Mouse (Mus musculus) MEL (cell line): ENCODE measurements at regions not wholly inside any gene's neighbourhood (a gene's known extent, or its start where the extent isn't known, plus 50 kb on each side); places are given as distances from the start of the nearest gene placed in this dataset.

ENCODE experiments used
- CTCF ChIP-seq, 3 experiments: IDR thresholded peaks in 2 of 3; conservative IDR thresholded peaks in 1 of 3; 2 replicates each; pipeline ENCODE4 v1.5.1; 2011 to 2012; ENCODE audit warnings: low read length in 3 of 3, low read depth in 2 of 3, mild to moderate bottlenecking in 2 of 3, improper control_type of control experiment in 1 of 3, inconsistent platforms in 1 of 3, mixed read lengths in 1 of 3, moderate library complexity in 1 of 3; ENCODE audit not compliant: control insufficient read depth in 1 of 3, insufficient read depth in 1 of 3, poor library complexity in 1 of 3, severe bottlenecking in 1 of 3
- EP300 ChIP-seq, 2 experiments: IDR thresholded peaks; 2 replicates each; pipeline ENCODE4 v1.6.1; 2011; ENCODE audit warnings: improper control_type of control experiment in 2 of 2, low read length in 2 of 2, low read depth in 1 of 2, mild to moderate bottlenecking in 1 of 2
- GATA1 ChIP-seq: IDR thresholded peaks from 2 replicates; pipeline ENCODE4 v1.6.1; 2011; ENCODE audit warnings: low read depth, low read length, improper control_type of control experiment
- HCFC1 ChIP-seq: IDR thresholded peaks from 2 replicates; pipeline ENCODE4 v1.6.1; 2012; ENCODE audit warnings: low read depth, mild to moderate bottlenecking, inconsistent platforms, low read length, improper control_type of control experiment, moderate library complexity
- JUND ChIP-seq: IDR thresholded peaks from 2 replicates; pipeline ENCODE4 v1.6.1; 2011; ENCODE audit warnings: low read depth, mild to moderate bottlenecking, improper control_type of control experiment, low read length
- KAT2A ChIP-seq: conservative IDR thresholded peaks from 2 replicates; pipeline ENCODE4 v1.6.1; 2012; ENCODE audit warnings: low read depth, low read length, improper control_type of control experiment, inconsistent platforms
- MEF2A ChIP-seq: IDR thresholded peaks from 2 replicates; pipeline ENCODE4 v1.6.1; 2014; ENCODE audit warnings: low read depth, mild to moderate bottlenecking, inconsistent platforms, low read length, improper control_type of control experiment; ENCODE audit not compliant: poor library complexity, insufficient replicate concordance, severe bottlenecking; ENCODE audit errors: extremely low read depth
- MYC ChIP-seq: IDR thresholded peaks from 2 replicates; pipeline ENCODE4 v1.6.1; 2011; ENCODE audit warnings: low read depth, mild to moderate bottlenecking, low read length, improper control_type of control experiment, moderate library complexity
- POLR2A ChIP-seq, 2 experiments: IDR thresholded peaks; 2 replicates each; pipeline ENCODE4 v1.6.1; 2011 to 2012; ENCODE audit warnings: low read length in 2 of 2, mild to moderate bottlenecking in 2 of 2, control low read depth in 1 of 2, improper control_type of control experiment in 1 of 2, low read depth in 1 of 2, moderate library complexity in 1 of 2; ENCODE audit not compliant: control insufficient read depth in 1 of 2, insufficient read depth in 1 of 2, poor library complexity in 1 of 2
- SMC3 ChIP-seq: IDR thresholded peaks from 2 replicates; pipeline ENCODE4 v1.6.1; 2011; ENCODE audit warnings: low read depth, low read length, improper control_type of control experiment
- USF1 ChIP-seq: IDR thresholded peaks from 2 replicates; pipeline ENCODE4 v1.6.1; 2014; ENCODE audit warnings: low read depth, mild to moderate bottlenecking, inconsistent platforms, low read length, improper control_type of control experiment, moderate library complexity
- ZNF384 ChIP-seq: IDR thresholded peaks from 2 replicates; pipeline ENCODE4 v1.6.1; 2012; ENCODE audit warnings: low read depth, mild to moderate bottlenecking, inconsistent platforms, low read length, improper control_type of control experiment

DNA sequence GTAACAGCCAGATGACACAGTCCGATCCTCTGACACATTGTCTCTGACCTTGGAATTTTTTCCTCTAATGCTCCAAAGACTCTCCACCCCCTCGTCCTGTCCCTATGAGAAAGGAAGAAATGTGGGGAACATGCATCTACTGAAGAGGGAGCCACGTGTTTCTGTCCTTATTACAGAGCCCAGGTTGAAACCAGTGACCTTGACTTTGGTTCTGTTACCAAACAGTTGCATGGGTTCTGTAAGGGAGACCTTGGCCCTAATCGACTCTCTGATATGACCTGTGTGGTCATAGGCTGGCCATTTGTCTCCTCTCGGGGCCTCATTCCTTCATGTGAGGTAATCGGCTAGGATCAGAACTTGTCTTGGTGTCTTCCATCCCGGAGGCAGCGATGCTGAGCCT lies 69.0 kb upstream of the Fzd7 start:
- TF ChIP-seq USF1 (no peak), CTCF (IDR thresholded peaks at IDR 0.05 in 2 of 3, conservative IDR thresholded peaks at IDR 0.05 in 1 of 3; ENCODE audit: control insufficient read depth in 1 of 3, insufficient read depth in 1 of 3, low read depth in 2 of 3, low read length in 3 of 3, poor library complexity in 1 of 3, severe bottlenecking in 1 of 3) (no peak), MEF2A (no peak), KAT2A (no peak), GATA1 (no peak), POLR2A (IDR thresholded peaks at IDR 0.05; ENCODE audit: control insufficient read depth in 1 of 2, insufficient read depth in 1 of 2, low read depth in 1 of 2, low read length in 2 of 2, poor library complexity in 1 of 2) (no peak), MYC (no peak), JUND (no peak), SMC3 (no peak), HCFC1 (no peak), EP300 (IDR thresholded peaks at IDR 0.05; ENCODE audit: low read depth in 1 of 2, low read length in 2 of 2) (no peak), ZNF384 (no peak)
